Mouse (Mus musculus) left cerebral cortex, postnatal 14 days (tissue): Measurements from ENCODE around the gene Meaf6. TPM values are rescaled to one million over a fixed set of nuclear protein-coding genes. Genes with fewer than 3 reads are reported as not detected.
A peak's percentile ranks its signal among the peaks of the same experiment; 100 is the strongest.

Experiments
- DNase-seq, 2 experiments: peaks; one replicate each; pipeline ENCODE4 v3.0.0; 2021 to 2022; ENCODE audit warnings: low spot score in 2 of 2, mixed read lengths in 1 of 2
- intact Hi-C: fragments of 180-260 bp; cut with DNase I; formaldehyde crosslinking; loops from one replicate; pipeline ENCODE4 v1.15.1; 2025
- long read RNA-seq, 2 experiments: library from polyadenylated mRNA; stranded (forward); transcript quantifications; one replicate each; pipeline ENCODE4 v2.0.0; 2021
- total RNA-seq, 2 experiments: library from RNA; stranded (reverse); gene quantifications; 2 replicates each; pipeline ENCODE4 v1.2.3; 2021

The Meaf6 gene
- 100 to 1,000 TPM; 125 to 144 TPM for total RNA-seq
- long read RNA-seq, experiment 1, full-length matches to known transcripts = 55 of 105 reads
- long read RNA-seq, experiment 1, partial matches to known transcripts = 1 of 105 reads
- long read RNA-seq, experiment 1, other reads (novel, unspliced or antisense) = 49 of 105 reads
- long read RNA-seq, experiment 2, full-length matches to known transcripts = 42 of 77 reads
- long read RNA-seq, experiment 2, partial matches to known transcripts = 20 of 77 reads
- long read RNA-seq, experiment 2, other reads (novel, unspliced or antisense) = 15 of 77 reads

DNA sequence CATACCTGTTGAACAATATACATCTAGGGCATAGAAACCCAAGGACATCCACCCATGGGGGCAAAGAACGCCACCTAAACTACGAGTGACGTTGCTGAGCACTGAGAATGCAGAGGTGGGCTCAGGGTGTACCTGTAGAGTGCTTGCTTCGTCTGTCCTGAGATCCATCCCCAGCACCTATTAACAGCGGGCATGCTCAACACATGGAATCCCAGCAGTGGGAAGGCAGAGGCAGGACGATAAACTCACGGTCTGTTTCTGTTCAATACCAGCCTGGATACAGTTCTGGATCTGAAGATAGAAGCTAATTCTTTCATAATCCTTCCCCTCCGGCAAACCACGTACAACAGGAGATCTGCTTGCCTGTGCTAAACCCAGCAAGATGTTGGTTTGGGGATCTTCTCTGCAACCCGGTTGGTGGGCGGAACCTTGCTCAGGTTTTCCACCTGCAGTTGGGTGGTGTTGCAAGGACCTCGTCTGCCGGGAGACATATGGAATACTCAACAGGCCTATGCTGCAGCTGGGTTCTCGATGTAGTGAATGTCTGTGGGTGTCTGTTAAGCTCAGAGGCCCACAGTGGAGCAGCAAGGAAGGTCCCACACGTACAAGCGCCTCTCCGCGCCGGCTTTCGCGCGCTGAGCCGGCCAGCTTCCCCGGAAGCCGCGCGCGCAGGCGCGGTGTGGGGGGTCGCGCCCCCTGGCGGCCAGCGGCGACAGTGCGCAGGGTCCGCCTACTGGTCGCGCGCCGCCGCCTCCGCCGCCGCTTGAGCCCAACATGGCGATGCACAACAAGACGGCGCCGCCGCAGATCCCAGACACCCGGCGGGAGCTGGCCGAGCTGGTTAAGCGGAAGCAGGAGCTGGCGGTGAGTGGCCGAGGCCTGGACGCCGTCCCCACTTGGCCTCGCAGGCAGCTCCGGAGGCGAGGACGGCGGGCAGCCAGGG, at the start of gene Meaf6:
Meaf6 (plus strand) TSS at position 732 of the 943 bp plus-strand sequence.
- peak; percentile 92 to 95 for DNase-seq
- intact Hi-C loops = loop anchor here (2.0 kb wide), 1 partner anchor 18 kb away; the partner anchor contains the start of gene Snip1

DNA sequence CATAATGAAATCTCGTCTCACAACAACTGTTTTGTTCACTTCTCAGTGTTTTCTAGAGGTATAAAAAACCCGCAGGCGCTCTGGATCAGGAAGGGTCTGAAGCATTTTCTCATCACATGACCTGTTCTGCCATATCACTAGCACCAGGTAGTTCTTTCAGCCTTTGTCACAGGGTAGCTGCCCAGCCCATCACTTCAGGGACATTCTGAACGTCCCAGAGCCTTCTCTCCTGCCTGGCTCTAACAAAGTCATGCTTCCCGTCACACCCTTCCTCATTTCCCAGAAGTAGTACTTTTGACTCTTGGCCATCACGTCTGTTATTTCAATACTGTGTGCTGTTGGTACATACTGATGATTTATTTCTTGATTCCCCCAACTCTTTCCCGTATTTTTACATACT, 40.5 kb upstream of the Meaf6 start:
- intact Hi-C loops = no loop called here
- no peak for DNase-seq

DNA sequence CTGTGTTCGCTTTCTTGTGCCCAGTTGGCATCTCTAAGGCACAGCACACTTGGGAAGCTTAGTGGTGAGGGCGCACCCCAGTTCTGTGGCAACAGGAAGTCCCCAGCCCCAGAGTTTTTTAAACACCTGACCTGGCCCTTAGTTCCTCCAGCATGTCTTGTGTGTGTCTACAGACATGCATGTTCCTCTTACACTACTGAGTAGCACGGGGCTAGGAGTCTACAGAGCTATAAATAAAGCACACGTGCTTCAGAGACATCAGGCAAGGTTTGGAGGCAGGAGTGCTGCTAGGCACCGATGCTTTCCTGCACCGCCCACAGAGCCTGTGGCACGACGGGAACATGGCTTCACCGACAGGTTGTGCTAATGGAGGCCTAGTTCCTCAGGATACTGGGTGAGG, 29.5 kb upstream of the Meaf6 start:
- intact Hi-C loops = no loop called here
- DNase-seq = peak; percentile 7 to 78

DNA sequence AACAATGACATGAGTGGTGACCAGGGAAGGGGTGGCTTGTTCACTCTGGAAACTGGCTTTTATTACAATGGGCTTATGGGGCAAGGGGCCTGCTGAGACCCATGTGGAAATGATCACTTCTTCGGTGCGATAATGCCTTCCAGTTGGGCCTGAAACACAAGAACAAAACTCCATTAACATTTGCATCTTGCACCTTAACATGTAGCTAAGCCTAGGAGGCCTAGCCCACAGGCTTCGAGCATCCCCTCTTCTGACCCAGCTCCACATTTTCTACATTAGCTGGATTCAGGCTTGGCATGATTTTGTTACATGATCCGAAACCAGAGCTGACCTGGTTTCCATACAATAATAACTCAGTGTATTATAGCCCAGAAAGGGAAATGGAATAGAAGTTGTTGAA, 28.5 kb upstream of the Meaf6 start:
- intact Hi-C loops = no loop called here
- DNase-seq = no peak

DNA sequence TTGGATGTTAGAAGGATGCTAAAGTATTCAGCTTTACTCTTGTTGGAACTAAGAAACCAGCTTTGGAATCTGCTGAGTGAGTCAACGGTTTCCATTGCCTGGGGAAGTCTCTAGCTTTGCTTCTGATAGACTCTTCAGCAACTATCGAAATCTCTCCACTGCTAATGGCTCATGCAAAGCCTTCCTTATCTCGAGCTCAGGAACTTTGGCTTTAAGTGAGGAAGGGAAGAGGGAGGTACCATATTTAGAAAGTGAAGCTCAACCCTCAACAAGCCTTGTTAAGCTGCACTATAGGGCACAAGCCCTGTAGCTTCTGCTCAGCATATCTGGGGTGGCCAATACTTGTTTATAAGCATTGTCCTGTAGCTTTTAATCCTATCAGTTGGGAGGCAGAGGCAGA, 27.7 kb upstream of the Meaf6 start:
- intact Hi-C loops = no loop called here

DNA sequence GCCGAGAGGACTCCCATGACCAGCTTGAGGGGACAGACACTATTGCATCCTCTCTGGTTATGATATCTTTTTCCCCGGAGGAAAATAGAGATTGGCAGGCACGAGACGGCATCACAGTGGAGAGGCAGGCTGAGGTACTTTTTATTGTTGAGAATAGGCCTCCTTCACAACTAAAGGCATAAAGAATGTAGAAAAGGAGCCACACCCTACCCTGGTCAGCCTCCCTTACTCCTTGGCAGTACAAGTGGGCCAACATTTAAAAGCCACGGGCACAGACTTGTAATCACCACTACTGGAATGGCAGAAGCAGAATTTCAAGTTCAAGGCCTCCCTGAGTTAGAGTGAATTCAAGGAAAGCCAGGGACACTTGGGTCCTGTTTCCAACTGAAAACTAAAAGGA, 26.9 kb upstream of the Meaf6 start:
- intact Hi-C loops = no loop called here
- DNase-seq = no peak

More for the DNA sequence above, 27.7 kb upstream of the Meaf6 start:
- DNase-seq = no peak

DNA sequence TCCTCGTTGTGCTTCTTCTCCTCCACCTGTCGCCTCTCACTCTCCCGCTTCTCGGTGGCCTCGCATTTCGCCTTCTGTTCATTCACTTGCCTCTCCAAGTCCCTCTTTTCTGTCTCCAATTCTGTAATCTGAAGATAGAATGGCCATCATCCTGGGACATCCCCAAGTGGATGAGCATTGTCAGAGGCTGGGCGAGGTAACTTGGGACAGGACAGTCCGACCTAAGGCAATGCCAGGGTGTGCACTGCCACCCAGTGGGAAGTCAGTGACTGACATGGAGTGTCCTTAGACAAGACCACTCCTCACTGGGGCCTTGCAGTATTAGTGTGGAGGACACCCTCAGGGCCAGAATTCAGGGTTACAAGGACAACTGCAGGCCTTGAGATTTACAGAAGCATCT, 25.9 kb upstream of the Meaf6 start:
- intact Hi-C loops = loop anchor here (1.0 kb wide), 1 partner anchor 116 kb away; no protein-coding TSS in a partner anchor
- peak; percentile 63 to 68 for DNase-seq

DNA sequence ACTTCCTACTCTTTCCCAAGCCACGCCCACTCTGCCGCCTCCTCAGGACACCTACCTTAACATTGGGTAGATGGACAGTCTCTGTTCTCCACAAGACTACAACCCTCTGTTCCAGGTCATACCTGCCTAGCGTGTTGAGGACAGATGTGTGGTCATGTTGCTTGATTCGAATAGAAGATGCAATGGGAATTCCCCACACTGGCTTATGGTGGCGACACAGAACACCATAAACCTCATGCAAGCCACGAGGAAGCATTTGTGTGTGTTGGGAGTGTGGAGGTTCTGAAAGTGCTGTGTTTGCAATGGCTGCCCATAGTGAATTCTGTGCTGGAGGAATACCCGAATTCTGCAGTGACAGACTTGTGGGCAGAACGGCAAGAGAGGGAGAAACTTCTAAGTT, 21.1 kb upstream of the Meaf6 start:
- intact Hi-C loops = no loop called here
- no peak for DNase-seq

DNA sequence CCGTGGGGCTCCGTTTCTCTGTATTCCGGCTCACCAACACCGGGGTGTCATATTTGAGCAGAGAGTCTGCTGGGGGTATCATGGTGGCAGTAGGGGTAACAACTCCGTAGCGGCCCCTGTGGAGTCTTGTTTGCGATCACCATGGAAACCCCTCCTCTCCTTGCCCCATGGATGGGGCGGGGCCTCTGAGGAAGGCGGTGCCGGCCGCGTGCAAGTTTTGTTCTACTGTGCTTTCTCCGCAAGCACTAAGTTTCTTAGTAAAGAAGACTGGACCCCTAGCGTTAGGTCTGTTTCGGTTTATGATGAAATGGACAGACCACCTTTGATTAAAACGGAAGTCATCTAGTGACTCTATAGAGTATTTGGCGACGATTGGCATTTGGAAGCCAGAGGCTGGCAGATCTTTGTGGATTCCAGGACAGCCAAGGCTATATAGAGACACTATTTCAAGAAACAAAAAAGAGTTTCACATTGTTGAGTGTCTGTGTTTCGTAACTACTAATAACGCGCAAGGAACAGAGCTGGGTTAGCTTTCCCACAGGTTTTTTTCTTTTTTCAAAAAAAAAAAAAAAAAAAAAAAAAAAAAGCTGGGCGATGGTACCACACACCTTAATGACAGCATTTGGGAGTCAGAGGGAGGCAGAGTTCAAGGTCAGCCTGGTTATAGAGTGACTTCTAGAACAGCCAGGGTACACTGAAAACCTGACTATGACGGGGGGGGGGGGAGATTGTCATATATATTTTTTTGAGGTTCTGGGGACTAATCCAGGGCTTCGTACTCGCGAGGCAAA, 19.2 kb upstream of the Meaf6 start, which contains the start of gene Dnali1:
Dnali1 (minus strand) TSS at position 187 of the 791 bp plus-strand sequence.
- DNase-seq = peak in 1 of 2 experiments; percentile 26
- intact Hi-C loops = loop anchor here (2.0 kb wide), 1 partner anchor 19 kb away; the partner anchor contains the start of gene Meaf6

DNA sequence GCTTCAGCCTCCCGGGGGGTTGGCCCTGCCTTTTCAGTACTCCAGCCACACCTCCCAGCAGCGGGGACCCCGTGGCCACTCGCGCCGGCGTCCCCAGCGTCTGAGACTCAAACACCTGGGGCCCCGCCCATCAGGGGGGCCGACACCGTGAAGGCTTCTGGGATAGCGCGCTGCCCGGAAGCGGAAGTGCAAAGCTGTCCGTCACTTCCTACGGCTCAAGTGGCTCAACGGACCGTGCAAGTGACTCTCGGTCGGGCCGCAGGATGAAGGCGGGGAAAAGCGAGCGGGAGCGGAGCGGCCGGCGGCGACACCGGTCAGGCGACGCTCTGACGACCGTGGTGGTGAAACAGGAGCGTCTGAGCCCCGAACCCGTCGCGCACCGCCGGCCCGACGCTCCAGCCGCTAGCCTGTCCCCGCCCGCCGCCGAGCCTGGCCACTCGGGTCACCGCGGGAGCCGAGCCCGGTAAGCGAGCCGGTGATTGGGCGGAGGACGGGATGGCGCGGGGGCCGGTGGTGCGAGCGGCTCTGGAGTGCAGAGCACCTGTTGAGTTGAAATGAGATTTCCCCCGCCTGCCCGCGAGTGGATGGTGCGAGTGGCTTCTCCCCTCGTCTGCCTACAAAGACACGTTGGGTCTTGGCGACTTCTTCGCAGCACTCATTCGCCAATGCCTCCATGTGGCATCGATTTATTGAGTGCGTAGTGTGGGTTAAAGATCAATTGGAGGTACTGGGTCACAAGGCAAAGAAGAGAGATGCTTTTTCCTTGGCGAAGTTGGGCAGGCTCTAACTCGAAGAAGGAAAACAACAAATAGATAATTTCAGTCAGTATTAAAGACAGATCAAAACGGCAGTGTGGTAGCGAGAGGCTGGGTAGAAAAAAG, 18.2 kb upstream of the Meaf6 start, which contains the start of gene Snip1:
Snip1 (plus strand) TSS at position 183 of the 881 bp plus-strand sequence.
- peak; percentile 91 to 95 for DNase-seq
- intact Hi-C loops = loop anchor here (2.0 kb wide), 1 partner anchor 18 kb away; the partner anchor contains the start of gene Meaf6

DNA sequence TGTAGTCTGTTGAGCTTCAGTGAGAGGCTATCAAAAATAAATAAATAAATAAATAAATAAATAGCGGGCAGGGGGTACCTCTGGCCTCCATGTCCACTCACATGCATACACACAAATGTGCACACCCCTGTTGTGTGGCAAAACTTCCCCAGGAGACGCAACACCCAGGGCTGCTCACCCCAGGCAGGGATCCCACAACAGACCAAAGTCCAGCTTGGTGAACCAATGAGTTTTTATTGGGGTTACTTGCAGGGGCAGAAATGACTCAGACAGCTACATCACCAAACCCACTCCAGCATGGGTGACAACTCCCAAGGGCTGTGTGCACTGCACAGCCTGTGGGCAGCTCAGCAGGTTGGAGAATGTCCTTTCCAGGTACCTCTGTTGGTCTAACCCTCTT, 7.2 kb upstream of the Meaf6 start:
- DNase-seq = no peak
- intact Hi-C loops = no loop called here

DNA sequence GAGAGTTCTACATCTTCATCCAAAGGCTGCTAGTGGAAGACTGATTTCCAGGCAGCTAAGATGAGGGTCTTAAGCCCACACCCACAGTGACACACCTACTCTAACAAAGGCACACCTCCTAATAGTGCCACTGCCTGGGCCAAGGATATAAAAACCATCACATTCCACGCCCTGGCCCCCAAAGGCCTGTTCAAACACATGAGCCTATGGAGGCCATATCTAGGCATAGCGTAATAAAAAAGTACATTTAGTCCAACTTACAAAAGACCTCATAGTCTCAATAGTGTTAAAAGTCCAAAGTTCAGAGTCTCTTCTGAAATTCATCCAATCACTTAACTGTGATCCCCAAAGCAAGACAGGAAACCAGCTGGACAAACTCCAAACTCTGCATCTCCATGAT, 6.2 kb upstream of the Meaf6 start:
- DNase-seq = no peak
- intact Hi-C loops = no loop called here

DNA sequence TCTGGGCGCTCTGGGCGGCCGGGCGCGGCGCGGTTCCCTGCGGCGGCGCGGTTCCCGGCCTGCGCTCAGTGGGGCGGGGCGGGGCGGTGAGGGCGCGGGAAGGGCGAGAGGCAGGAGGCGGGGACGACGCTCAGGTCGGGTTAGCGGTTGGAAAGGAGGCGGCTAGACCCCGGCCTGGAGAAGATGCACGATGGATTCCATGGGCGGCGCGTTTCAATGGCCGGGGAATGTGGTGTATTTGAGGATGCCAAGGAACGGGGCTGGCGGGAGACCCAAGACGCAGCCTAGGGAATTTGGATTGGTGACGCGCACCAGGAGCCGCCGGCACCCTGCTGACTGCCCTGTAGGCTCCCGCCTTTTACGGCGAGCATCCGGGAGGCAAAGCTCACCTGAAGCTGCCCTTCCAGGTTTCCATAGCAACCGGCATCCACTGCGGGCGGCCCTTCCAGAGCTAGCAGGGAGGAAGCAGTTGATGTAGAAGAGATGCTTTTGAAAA, 460 bp downstream of the Meaf6 start:
- intact Hi-C loops = loop anchor here (2.0 kb wide), 1 partner anchor 19 kb away; the partner anchor contains the start of gene Snip1
- peak; percentile 74 to 85 for DNase-seq

DNA sequence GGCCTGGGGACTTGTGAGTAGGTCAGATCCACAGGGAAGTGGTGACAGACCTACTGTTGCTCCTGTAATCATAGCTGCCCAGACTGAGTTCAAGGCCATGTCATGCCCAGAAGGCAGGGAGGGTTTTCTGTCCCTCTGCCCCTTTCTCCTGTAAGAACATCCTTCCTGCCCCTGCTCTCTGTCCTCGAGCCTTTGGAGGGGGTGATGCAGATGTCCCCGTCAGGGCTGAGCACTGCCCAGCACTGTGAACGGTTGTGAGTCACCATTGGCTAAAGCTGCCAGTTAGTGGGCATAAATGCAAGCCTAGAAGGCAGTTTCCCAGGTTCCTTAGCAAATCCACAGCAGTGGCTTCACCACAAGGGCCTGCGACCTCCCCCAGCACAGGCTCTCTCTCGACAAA, 8.1 kb downstream of the Meaf6 start:
- no peak for DNase-seq
- intact Hi-C loops = no loop called here

DNA sequence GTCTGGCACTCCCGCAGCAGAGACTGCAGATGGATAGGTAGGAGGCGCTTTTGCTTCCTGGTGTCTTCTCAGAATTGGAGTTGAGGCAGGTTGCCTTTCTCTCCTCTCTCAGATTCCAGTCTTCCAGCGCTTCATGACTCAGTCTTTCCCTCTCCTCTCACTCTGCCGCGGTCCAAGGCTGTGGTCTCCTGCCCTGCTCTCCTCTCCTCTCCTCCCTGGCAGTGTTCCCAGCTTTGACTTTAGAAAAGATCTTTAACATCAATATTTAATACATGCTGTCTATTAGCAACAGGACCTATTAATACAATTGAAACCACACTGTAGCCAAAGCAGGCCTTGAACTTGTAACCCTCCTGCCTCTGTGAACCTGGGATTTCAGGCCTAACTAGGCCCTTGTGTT, 11.1 kb downstream of the Meaf6 start:
- intact Hi-C loops = no loop called here
- DNase-seq = no peak

DNA sequence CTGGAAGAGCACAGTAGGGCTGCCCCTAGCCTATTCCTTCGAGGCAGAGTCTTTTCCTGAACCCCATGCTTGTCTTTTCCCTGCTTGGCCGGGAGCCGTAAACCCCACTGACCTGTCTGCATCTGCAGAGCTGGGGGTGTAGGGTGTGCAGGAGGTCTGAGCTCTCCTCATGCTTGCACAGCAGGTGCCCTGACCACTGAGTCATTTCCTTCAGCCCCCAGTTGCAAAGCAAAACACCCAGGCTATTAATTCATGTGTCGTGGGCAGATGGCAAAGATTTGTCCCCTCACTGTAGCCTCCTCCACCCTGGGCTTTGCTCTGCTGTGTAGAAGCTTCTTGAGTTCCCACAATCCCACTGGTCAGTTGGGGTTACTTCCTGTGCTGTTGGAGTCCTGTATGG, 12.5 kb downstream of the Meaf6 start:
- intact Hi-C loops = no loop called here
- DNase-seq = no peak

DNA sequence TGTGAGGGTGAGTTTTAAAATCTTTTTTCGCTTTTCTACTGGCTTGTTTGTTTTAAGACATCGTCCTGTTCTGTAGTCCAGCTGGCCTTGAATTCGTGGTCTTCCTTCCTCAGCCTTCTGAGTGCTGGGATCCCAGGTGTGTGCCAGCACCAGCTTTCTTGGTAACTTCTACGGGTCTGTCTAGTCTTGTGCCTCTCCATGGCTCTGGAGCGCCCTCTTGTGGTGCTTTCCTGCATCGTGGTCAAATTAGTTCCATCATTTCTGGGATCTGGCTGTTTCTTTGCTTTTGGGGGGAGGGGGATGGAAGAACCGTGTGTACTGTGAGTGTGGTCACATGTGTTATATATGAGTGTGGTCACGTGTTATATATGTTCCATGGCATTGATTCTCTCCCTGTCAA, 14.5 kb downstream of the Meaf6 start:
- intact Hi-C loops = no loop called here
- peak; percentile 86 to 87 for DNase-seq

DNA sequence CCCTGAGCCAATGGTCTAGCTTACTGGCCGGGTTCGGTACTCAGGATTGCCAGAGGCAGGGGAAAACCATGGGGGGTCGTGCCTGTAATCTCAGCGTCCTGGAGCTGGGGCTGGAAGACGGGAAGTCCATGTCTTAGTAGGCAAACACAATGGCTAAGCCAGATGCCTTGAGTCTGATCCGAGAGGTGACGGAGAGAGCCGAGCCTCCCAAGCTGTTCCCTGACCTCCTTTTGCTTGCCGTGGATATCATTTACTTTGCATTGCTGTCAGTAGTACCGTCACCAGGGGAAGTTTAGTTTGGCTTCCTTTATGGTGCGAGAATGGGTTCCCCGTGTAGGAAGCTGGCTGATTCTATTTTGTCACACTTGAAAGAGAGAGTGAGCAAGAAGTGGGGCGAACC, 16.4 kb downstream of the Meaf6 start:
- intact Hi-C loops = no loop called here
- no peak for DNase-seq
